Mouse (Mus musculus): Measurements from ENCODE around the gene Lrch1. TPM values are rescaled to one million over a fixed set of nuclear protein-coding genes. Genes with fewer than 3 reads are reported as not detected.

The Lrch1 gene
- total RNA-seq, 2 experiments from 2014 or later = 14.0 to 14.2 TPM

- no peak for DNase-seq (ENCODE audit: low spot score in 2 of 2)
Measured at GRCm38 (mm10) chr14:74898939-74899338, 48.7 kb downstream of the Lrch1 start.

- no peak for DNase-seq (ENCODE audit: low spot score in 2 of 2)
Measured at GRCm38 (mm10) chr14:74893693-74894092, 54.0 kb downstream of the Lrch1 start.

GRCm38 (mm10) chr14:74893085-74893648 lies 54.5 kb downstream of the Lrch1 start:
- no peak for DNase-seq (ENCODE audit: low spot score in 2 of 2)

GRCm38 (mm10) chr14:74889304-74889703 lies 58.4 kb downstream of the Lrch1 start:
- DNase-seq (ENCODE audit: low spot score in 2 of 2) = no peak

GRCm38 (mm10) chr14:74888103-74888502 lies 59.6 kb downstream of the Lrch1 start:
- DNase-seq (ENCODE audit: low spot score in 2 of 2) = no peak

- DNase-seq (ENCODE audit: low spot score in 2 of 2) = no peak
Measured at GRCm38 (mm10) chr14:74886453-74886852, 61.2 kb downstream of the Lrch1 start.

GRCm38 (mm10) chr14:74884920-74885319 lies 62.8 kb downstream of the Lrch1 start:
- no peak for DNase-seq (ENCODE audit: low spot score in 2 of 2)

GRCm38 (mm10) chr14:74884024-74884680 lies 63.5 kb downstream of the Lrch1 start:
- peak; percentile 32 to 40 for DNase-seq (ENCODE audit: low spot score in 2 of 2)

GRCm38 (mm10) chr14:74883204-74883603 lies 64.5 kb downstream of the Lrch1 start:
- no peak for DNase-seq (ENCODE audit: low spot score in 2 of 2)

GRCm38 (mm10) chr14:74882754-74883153 lies 64.9 kb downstream of the Lrch1 start:
- DNase-seq (ENCODE audit: low spot score in 2 of 2) = no peak

GRCm38 (mm10) chr14:74880868-74881267 lies 66.8 kb downstream of the Lrch1 start:
- DNase-seq (ENCODE audit: low spot score in 2 of 2) = no peak

GRCm38 (mm10) chr14:74879480-74879879 lies 68.2 kb downstream of the Lrch1 start:
- DNase-seq (ENCODE audit: low spot score in 2 of 2) = no peak

GRCm38 (mm10) chr14:74877287-74877686 lies 70.4 kb downstream of the Lrch1 start:
- no peak for DNase-seq (ENCODE audit: low spot score in 2 of 2)

GRCm38 (mm10) chr14:74871220-74871619 lies 76.5 kb downstream of the Lrch1 start:
- DNase-seq (ENCODE audit: low spot score in 2 of 2) = no peak

GRCm38 (mm10) chr14:74868902-74869230 lies 78.8 kb downstream of the Lrch1 start:
- no peak for DNase-seq (ENCODE audit: low spot score in 2 of 2)

GRCm38 (mm10) chr14:74868188-74868901 lies 79.3 kb downstream of the Lrch1 start:
- DNase-seq (ENCODE audit: low spot score in 2 of 2) = no peak

GRCm38 (mm10) chr14:74867076-74868042 lies 80.3 kb downstream of the Lrch1 start:
- no peak for DNase-seq (ENCODE audit: low spot score in 2 of 2)

- no peak for DNase-seq (ENCODE audit: low spot score in 2 of 2)
Measured at GRCm38 (mm10) chr14:74865738-74866137, 81.9 kb downstream of the Lrch1 start.

GRCm38 (mm10) chr14:74864805-74865483 lies 82.7 kb downstream of the Lrch1 start:
- DNase-seq (ENCODE audit: low spot score in 2 of 2) = no peak

- DNase-seq (ENCODE audit: low spot score in 2 of 2) = no peak
Measured at GRCm38 (mm10) chr14:74861456-74861855, 86.2 kb downstream of the Lrch1 start.

- DNase-seq (ENCODE audit: low spot score in 2 of 2) = no peak
Measured at GRCm38 (mm10) chr14:74859154-74859553, 88.5 kb downstream of the Lrch1 start.
